Mouse (Mus musculus): ENCODE data around the gene Gtf3c2. TPM values are rescaled to one million over a fixed set of nuclear protein-coding genes. Genes with fewer than 3 reads are reported as not detected.

Gtf3c2 gene
- polyA plus RNA-seq, 2 experiments = 47.1 to 130 TPM

DNA sequence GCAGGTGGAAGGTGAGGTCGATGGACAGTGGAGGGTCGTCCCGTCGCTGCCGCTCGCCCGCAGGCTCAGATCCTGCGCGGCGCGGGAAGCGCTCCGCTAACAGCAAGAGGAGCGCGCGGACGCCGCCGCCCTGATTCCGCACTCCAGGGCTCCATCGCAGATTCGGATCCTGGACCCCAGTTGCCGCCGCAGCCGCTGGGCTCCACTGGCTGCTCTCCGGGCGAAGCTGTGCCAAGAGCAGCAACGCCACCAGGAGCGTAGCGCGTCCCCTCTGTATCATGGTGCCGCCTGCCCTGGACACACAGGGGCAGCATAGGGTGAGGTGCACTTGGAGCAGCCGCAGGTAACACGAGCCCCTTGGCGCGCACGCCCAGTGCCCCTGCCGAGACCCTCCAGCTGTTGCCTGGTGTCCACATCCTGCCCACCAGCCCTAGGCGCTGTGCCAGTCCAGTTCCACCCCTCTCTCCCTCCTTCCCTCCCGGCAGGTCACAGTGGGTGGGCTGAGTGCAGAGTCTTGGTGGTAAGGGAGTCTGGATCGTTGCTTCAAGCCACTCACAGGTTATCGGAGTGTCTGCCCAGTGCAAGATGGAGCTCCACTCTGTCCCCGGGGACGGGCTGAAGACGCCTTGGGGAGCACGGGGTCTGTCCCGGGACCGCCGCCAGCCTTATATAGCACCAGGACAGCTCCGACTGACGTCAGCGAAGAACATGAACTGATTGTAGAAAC lies 41.5 kb downstream of the Gtf3c2 start, which contains the start of gene Ucn:
TSS of gene Ucn (minus strand) at position 589 of the 727 bp plus-strand sequence.
- ATAC-seq (ENCODE audit: low FRiP score, low read depth) (no peak), DNase-seq (ENCODE audit: low spot score) (no peak)
- Histone ChIP-seq H3K27me3 (ENCODE audit: control insufficient read depth, insufficient read depth, low read length) (peaks cover 63% of the 10 kb centered on the region), H3K4me2 (replicated peaks; ENCODE audit: low read depth, low read length, severe bottlenecking) (peak within 1 kb of the TSS; percentile 23), H3K4me3 (replicated peaks; ENCODE audit: low read length) (peak within 1 kb of the TSS; percentile 14), H3K4me1 (ENCODE audit: control insufficient read depth, insufficient read depth, low read length) (no peaks in the 10 kb centered on the region), H3K9ac (ENCODE audit: low read depth, low read length, severe bottlenecking) (no peak within 1 kb of the TSS), H3K27ac (replicated peaks; ENCODE audit: low read depth, low read length) (no peak within 1 kb of the TSS), H3K9me3 (ENCODE audit: control insufficient read depth, low read length) (no peaks in the 10 kb centered on the region), H3K36me3 (ENCODE audit: control insufficient read depth, insufficient read depth, low read length) (peaks cover 9% of the 10 kb centered on the region; the same call in 1 of the 2 replicates)
- TF ChIP-seq POLR2A (IDR thresholded peaks at IDR 0.05; ENCODE audit: borderline replicate concordance, extremely low read depth, insufficient read depth, insufficient read length) = no peak
- WGBS = 2% methylated on average over 39 of the region's 52 CpGs

DNA sequence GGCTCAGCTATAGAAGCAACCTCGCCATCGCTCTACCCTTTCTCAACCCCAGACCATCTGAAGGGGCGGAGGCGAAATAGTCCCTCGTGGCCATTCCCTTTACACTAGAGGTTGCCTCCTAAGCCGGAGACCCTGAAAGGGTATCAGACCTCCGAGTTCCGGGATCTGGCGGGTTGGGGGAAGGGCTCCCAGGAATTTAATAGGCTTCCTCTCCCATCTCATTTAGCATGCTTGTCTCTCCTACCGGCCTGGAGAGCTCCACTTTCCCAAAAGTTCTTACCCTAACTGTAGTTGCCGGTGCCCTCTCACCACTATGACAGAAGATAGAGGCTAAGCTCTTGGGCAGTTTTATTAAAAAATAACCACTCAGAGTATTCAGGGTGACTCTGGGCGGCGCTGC lies 42.3 kb downstream of the Gtf3c2 start:
- peak overlapping the region; percentile 14; the same call in 1 of the 2 replicates for H3K4me3 ChIP-seq (replicated peaks; ENCODE audit: low read length)
- H3K27me3 ChIP-seq (ENCODE audit: control insufficient read depth, insufficient read depth, low read length) = peaks cover 63% of the 10 kb centered on the region
- 1% methylated on average over 13 of the region's 13 CpGs for WGBS
- no peak for TF ChIP-seq POLR2A (IDR thresholded peaks at IDR 0.05; ENCODE audit: borderline replicate concordance, extremely low read depth, insufficient read depth, insufficient read length)
- no peaks in the 10 kb centered on the region for H3K9me3 ChIP-seq (ENCODE audit: control insufficient read depth, low read length)
- DNase-seq (ENCODE audit: low spot score) (no peak), ATAC-seq (ENCODE audit: low FRiP score, low read depth) (no peak)
- no peaks in the 10 kb centered on the region for H3K4me1 ChIP-seq (ENCODE audit: control insufficient read depth, insufficient read depth, low read length)
- H3K9ac ChIP-seq (ENCODE audit: low read depth, low read length, severe bottlenecking) = no peak overlapping the region
- no peak overlapping the region for H3K27ac ChIP-seq (replicated peaks; ENCODE audit: low read depth, low read length)
- H3K4me2 ChIP-seq (replicated peaks; ENCODE audit: low read depth, low read length, severe bottlenecking) = peak overlapping the region; percentile 23; the same call in 1 of the 2 replicates
- H3K36me3 ChIP-seq (ENCODE audit: control insufficient read depth, insufficient read depth, low read length) = 0 out of 2 replicates have a peak, but pooled peaks cover 7% of the 10 kb centered on the region

DNA sequence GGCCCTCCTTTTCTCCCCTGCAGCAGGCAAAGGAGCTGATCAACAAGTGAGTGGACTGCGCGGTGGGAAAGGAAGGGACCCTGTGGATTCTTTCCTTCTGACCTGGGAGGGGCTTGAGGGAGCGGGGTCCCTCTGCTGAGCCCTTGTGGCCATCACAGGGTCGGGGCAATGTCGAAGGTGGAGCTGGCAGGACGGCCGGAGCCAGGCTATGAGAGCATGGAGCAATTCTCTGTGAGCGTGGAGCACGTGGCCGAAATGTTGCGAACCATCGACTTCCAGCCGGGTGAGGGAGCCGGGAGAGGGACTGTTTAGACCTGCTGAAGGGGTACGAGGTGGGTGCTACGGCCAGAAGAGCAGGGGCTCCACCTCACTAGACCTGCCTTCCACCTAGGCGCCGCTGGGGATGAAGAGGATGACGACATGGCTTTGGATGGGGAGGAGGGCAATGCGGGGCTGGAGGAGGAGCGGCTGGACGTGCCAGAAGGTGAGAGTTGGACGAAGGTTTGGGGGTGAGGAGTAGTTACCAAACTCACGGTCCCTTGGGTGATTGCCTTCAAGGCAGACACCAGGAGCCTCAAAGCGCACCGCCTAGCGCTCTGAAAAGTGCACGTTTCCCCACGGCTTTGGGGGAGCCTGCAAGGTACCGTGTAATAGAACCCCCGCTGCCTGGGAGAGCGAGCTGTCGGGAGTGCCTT lies 43.1 kb downstream of the Gtf3c2 start:
- H3K9ac ChIP-seq (ENCODE audit: low read depth, low read length, severe bottlenecking) = no peak overlapping the region
- ATAC-seq (ENCODE audit: low FRiP score, low read depth) (no peak), DNase-seq (ENCODE audit: low spot score) (no peak)
- H3K9me3 ChIP-seq (ENCODE audit: control insufficient read depth, low read length) = no peaks in the 10 kb centered on the region
- no peak for TF ChIP-seq POLR2A (IDR thresholded peaks at IDR 0.05; ENCODE audit: borderline replicate concordance, extremely low read depth, insufficient read depth, insufficient read length)
- no peaks in the 10 kb centered on the region for H3K4me1 ChIP-seq (ENCODE audit: control insufficient read depth, insufficient read depth, low read length)
- under 1% methylated on average over 32 of the region's 33 CpGs for WGBS
- H3K27me3 ChIP-seq (ENCODE audit: control insufficient read depth, insufficient read depth, low read length) = peaks cover 63% of the 10 kb centered on the region
- H3K4me3 ChIP-seq (replicated peaks; ENCODE audit: low read length) = no peak overlapping the region
- 0 out of 2 replicates have a peak, but pooled peaks cover 6% of the 10 kb centered on the region for H3K36me3 ChIP-seq (ENCODE audit: control insufficient read depth, insufficient read depth, low read length)
- H3K4me2 ChIP-seq (replicated peaks; ENCODE audit: low read depth, low read length, severe bottlenecking) = no peak overlapping the region
- no peak overlapping the region for H3K27ac ChIP-seq (replicated peaks; ENCODE audit: low read depth, low read length)

DNA sequence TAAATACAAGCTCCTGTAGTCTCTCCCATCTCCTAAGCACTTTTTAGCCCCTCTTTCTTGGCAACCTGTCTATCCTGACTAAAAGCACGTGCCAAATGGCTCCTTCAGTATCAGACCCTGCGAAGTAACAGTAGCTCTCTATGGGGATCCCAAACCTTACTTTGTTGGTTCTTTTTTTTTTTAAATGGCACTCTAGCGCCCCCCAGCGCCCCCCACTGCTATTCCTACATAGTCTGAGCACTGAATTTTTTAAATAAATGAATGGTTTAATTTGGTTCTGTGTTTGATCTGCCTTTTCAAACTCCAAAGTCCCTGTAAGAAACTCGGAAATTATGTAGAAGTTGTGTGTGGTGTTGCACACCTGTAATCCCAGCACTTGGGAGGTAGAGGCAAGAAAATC lies 53.9 kb downstream of the Gtf3c2 start:
- no peaks in the 10 kb centered on the region for H3K27me3 ChIP-seq (ENCODE audit: control insufficient read depth, insufficient read depth, low read length)
- H3K4me2 ChIP-seq (replicated peaks; ENCODE audit: low read depth, low read length, severe bottlenecking) = no peak overlapping the region
- TF ChIP-seq POLR2A (IDR thresholded peaks at IDR 0.05; ENCODE audit: borderline replicate concordance, extremely low read depth, insufficient read depth, insufficient read length) = no peak
- H3K4me3 ChIP-seq (replicated peaks; ENCODE audit: low read length) = no peak overlapping the region
- 40% methylated on average over 5 of the region's 5 CpGs for WGBS
- no peaks in the 10 kb centered on the region for H3K36me3 ChIP-seq (ENCODE audit: control insufficient read depth, insufficient read depth, low read length)
- DNase-seq (ENCODE audit: low spot score) = no peak
- H3K4me1 ChIP-seq (ENCODE audit: control insufficient read depth, insufficient read depth, low read length) = no peaks in the 10 kb centered on the region
- no peak overlapping the region for H3K27ac ChIP-seq (replicated peaks; ENCODE audit: low read depth, low read length)
- no peaks in the 10 kb centered on the region for H3K9me3 ChIP-seq (ENCODE audit: control insufficient read depth, low read length)
- ATAC-seq (ENCODE audit: low FRiP score, low read depth) = no peak
- H3K9ac ChIP-seq (ENCODE audit: low read depth, low read length, severe bottlenecking) = no peak overlapping the region

DNA sequence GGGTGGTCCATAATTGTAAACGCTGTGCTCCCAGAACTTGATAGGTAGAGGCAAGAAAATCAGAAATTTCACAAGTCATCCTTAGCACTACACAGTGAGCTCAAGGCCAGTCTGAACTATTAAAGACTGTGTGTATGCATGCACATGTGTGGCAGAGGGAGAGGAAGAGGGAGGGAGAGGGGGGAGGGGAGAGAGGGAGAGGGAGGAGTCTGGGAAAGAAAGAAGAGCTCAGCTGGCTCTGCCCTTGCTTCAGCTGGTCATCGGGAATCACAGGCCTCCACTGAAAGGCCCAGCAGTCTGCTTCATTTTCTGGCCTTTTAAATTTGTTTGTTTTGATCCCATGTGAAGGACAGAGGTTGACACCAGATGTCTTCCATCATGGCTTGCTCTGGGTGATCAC lies 56.5 kb downstream of the Gtf3c2 start:
- TF ChIP-seq POLR2A (IDR thresholded peaks at IDR 0.05; ENCODE audit: borderline replicate concordance, extremely low read depth, insufficient read depth, insufficient read length) = no peak
- no peak for DNase-seq (ENCODE audit: low spot score)
- WGBS = 35% methylated on average over 2 of the region's 2 CpGs

More for the DNA sequence above, 56.5 kb downstream of the Gtf3c2 start:
- no peak for ATAC-seq (ENCODE audit: low FRiP score, low read depth)
- Histone ChIP-seq H3K4me3 (replicated peaks; ENCODE audit: low read length) (no peak overlapping the region), H3K27me3 (ENCODE audit: control insufficient read depth, insufficient read depth, low read length) (no peaks in the 10 kb centered on the region), H3K9me3 (ENCODE audit: control insufficient read depth, low read length) (no peaks in the 10 kb centered on the region), H3K36me3 (ENCODE audit: control insufficient read depth, insufficient read depth, low read length) (no peaks in the 10 kb centered on the region), H3K4me1 (ENCODE audit: control insufficient read depth, insufficient read depth, low read length) (no peaks in the 10 kb centered on the region), H3K9ac (ENCODE audit: low read depth, low read length, severe bottlenecking) (no peak overlapping the region), H3K27ac (replicated peaks; ENCODE audit: low read depth, low read length) (no peak overlapping the region), H3K4me2 (replicated peaks; ENCODE audit: low read depth, low read length, severe bottlenecking) (no peak overlapping the region)

Measured in limb, embryonic 14.5 days (tissue).